Mouse (Mus musculus) ES-CJ7 (cell line): ENCODE measurements around the gene Sgo2a.

Experiments
- DNase-seq: peaks from one replicate; pipeline ENCODE4 v3.0.0; 2011; ENCODE audit warnings: low read depth, low spot score

Sgo2a gene

GRCm38 (mm10) chr1:57995432-57996132 lies at the start of gene Sgo2a:
Gene Sgo2a, plus strand, starts transcription at chr1:57995971.
- DNase-seq: peak; percentile 98

GRCm38 (mm10) chr1:57947552-57948347 lies 48.0 kb upstream of the Sgo2a start:
- DNase-seq: no peak

- DNase-seq: peak; percentile 38
Measured at GRCm38 (mm10) chr1:57949195-57949594, 46.6 kb upstream of the Sgo2a start.

- no peak for DNase-seq
Measured at GRCm38 (mm10) chr1:57949716-57950115, 46.1 kb upstream of the Sgo2a start.

GRCm38 (mm10) chr1:57952509-57952908 lies 43.3 kb upstream of the Sgo2a start:
- no peak for DNase-seq

- DNase-seq: no peak
Measured at GRCm38 (mm10) chr1:57953586-57954375, 42.0 kb upstream of the Sgo2a start.

GRCm38 (mm10) chr1:57954376-57954765 lies 41.4 kb upstream of the Sgo2a start:
- DNase-seq: no peak

- no peak for DNase-seq
Measured at GRCm38 (mm10) chr1:57955774-57956173, 40.0 kb upstream of the Sgo2a start.

- DNase-seq: peak; percentile 92
Measured at GRCm38 (mm10) chr1:57969327-57970271, 26.2 kb upstream of the Sgo2a start.

GRCm38 (mm10) chr1:57971588-57971987 lies 24.2 kb upstream of the Sgo2a start:
- DNase-seq: no peak

GRCm38 (mm10) chr1:57976860-57977259 lies 18.9 kb upstream of the Sgo2a start:
- no peak for DNase-seq

GRCm38 (mm10) chr1:57989052-57989600 lies 6.6 kb upstream of the Sgo2a start:
- DNase-seq: peak; percentile 59

- DNase-seq: no peak
Measured at GRCm38 (mm10) chr1:57991277-57991676, 4.5 kb upstream of the Sgo2a start.

GRCm38 (mm10) chr1:57996133-57996615 lies 403 bp downstream of the Sgo2a start:
- DNase-seq: peak; percentile 69

GRCm38 (mm10) chr1:57998146-57998545 lies 2.4 kb downstream of the Sgo2a start:
- no peak for DNase-seq

GRCm38 (mm10) chr1:58006388-58006787 lies 10.6 kb downstream of the Sgo2a start:
- peak; percentile 78 for DNase-seq

GRCm38 (mm10) chr1:58018856-58019255 lies 23.1 kb downstream of the Sgo2a start, which contains the start of gene Kctd18:
Gene Kctd18, minus strand, starts transcription at chr1:58018956.
- no peak for DNase-seq

- no peak for DNase-seq
Measured at GRCm38 (mm10) chr1:58027707-58028106, 31.9 kb downstream of the Sgo2a start.

- peak; percentile 95 for DNase-seq
Measured at GRCm38 (mm10) chr1:58029636-58030117, 33.9 kb downstream of the Sgo2a start, which contains the start of gene Aox1. Gene Aox1, plus strand, starts transcription at chr1:58029931.
